Mouse (Mus musculus): ENCODE results near the gene Kdm4c.

DNA sequence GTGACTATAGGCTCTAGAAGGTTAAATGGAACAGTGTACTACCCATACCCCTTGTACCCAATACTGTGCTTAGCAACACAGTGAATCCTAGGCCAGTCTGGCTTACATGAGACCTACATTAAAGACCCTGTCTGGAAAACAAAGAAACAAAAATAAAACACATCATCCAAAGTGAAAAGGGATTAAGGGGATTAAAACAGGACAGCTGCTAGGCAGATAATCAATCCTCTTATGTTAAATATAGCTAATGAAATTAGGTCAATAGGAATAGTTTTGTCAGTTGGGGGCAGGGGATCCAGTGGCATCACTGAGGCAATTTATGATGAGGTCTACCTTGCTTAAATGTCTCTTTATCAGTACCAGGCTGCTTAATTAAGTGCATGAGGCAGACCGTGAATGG, at the start of gene Kdm4c:
- TF ChIP-seq CTCF (IDR thresholded peaks at IDR 0.05; ENCODE audit: low read depth) (no peak), EP300 (IDR thresholded peaks at IDR 0.05; ENCODE audit: low read depth) (no peak)

All from heart, postnatal 0 days (tissue).